12 mouse cellular contexts compared by ENCODE assay signal in the genomic region with DNA sequence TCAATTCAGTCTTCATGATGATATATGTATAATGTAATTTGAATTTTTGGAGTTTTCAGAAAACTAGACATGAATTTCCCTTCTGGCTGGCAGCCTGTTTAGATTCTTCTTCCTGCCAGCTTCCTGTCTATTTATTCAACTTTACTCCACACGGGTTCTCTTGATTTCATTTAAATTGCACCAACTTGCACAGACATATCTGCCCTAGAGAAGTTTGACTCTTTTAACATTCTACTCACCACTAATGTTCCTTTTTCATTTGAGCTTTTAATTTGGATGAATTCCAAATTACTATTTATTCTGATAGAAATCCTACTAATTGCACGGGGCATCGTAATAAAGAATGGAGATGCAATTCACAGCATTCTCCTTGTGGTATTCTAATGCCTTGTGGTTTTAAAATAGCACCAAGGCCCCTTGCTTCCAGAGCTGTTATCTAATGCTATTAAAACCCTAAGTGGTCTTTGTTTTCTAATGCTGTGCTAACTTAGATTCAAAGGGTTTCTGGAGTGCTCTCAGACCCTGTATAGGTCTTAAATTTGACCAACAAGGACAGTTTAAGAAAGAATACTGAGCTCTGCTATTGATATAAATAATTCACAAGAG.
"Had no signal": no experiment of that assay in that cellular context is flagged by ENCODE, and none has a peak within 500 bp of the region (broad histone marks: within the 10 kb centered on the region; RNA-seq: fewer than 3 reads in every experiment).

No protein-coding gene starts in this region.

- H3K27me3 ChIP-seq: liver, embryonic 13.5 days; midbrain, embryonic 12.5 days had no signal

- H3K4me2 ChIP-seq: liver, embryonic 13.5 days; midbrain, embryonic 12.5 days had no signal

- H3K9ac ChIP-seq: liver, embryonic 13.5 days; midbrain, embryonic 12.5 days had no signal

- H3K27ac ChIP-seq: kidney, postnatal 0 days; left cerebral cortex, adult 2 months; liver, embryonic 13.5 days; macrophage; midbrain, embryonic 12.5 days had no signal

- ATAC-seq: midbrain, embryonic 16.5 days had no signal

- H3K4me1 ChIP-seq: liver, embryonic 13.5 days; midbrain, embryonic 12.5 days had no signal

- H3K9me3 ChIP-seq: liver, embryonic 13.5 days; midbrain, embryonic 12.5 days had no signal

- H3K36me3 ChIP-seq: liver, embryonic 13.5 days; midbrain, embryonic 12.5 days had no signal

- H3K4me3 ChIP-seq: left cerebral cortex, adult 2 months; liver, embryonic 13.5 days; midbrain, embryonic 12.5 days had no signal

- DNase-seq: kidney, postnatal 36 days; layer of hippocampus, postnatal 36 days; liver, embryonic 13.5 days; lung, adult 2 months; lung, postnatal 14 days; thymus, adult 18-20 months; thymus, postnatal 36 days had no signal
